20 mouse cellular contexts compared by ENCODE assay signal in genomic region chr14:78292687-78293086, GRCm38 (mm10). TPM values are rescaled to one million over a fixed set of nuclear protein-coding genes. Genes with fewer than 3 reads are reported as not detected.
DNase-seq lines count a peak whose midpoint lies in the region; ATAC-seq lines count a peak whose summit lies in the region.
"Had no signal": no experiment of that assay in that cellular context is flagged by ENCODE, and none has a peak within 500 bp of the region (broad histone marks: within the 10 kb centered on the region; RNA-seq: fewer than 3 reads in every experiment).

No protein-coding gene starts in this region.

- H3K4me3 ChIP-seq in kidney, embryonic 16.5 days (ENCODE audit: low read length), result no peak overlapping the region
- H3K4me3 ChIP-seq in forebrain, embryonic 14.5 days (ENCODE audit: low read depth, low read length), result no peak overlapping the region
- H3K4me3 ChIP-seq: embryonic facial prominence, embryonic 12.5 days; forebrain, embryonic 10.5 days; heart, embryonic 10.5 days; limb, embryonic 15.5 days; midbrain, embryonic 13.5 days; stomach, embryonic 15.5 days had no signal

- H3K36me3 ChIP-seq in kidney, embryonic 16.5 days (ENCODE audit: insufficient read depth, low read length), result no peaks in the 10 kb centered on the region
- H3K36me3 ChIP-seq in forebrain, embryonic 14.5 days (ENCODE audit: control insufficient read depth, insufficient read depth, low read length), result no peaks in the 10 kb centered on the region
- H3K36me3 ChIP-seq: embryonic facial prominence, embryonic 12.5 days; forebrain, embryonic 10.5 days; heart, embryonic 10.5 days; limb, embryonic 15.5 days; midbrain, embryonic 13.5 days; stomach, embryonic 15.5 days had no signal

- peak; percentile 4 for DNase-seq in kidney, adult 9 months
- peak; percentile 33 for DNase-seq in thymus, postnatal 0 days (ENCODE audit: low spot score)
- no peak for DNase-seq in thymus, postnatal 36 days
- DNase-seq in ZHBTc4 (ENCODE audit: low read depth, low spot score), result peak; percentile 11
- no peak for DNase-seq in right cerebral cortex, postnatal 25 days
- no peak for DNase-seq in forebrain, embryonic 14.5 days (ENCODE audit: low spot score)
- DNase-seq: adrenal gland, postnatal 36 days; cerebellum, postnatal 25 days; heart, postnatal 4 days; kidney, adult 11 months; lung, postnatal 14 days had no signal

- H3K9me3 ChIP-seq in kidney, embryonic 16.5 days (ENCODE audit: low read length), result no peaks in the 10 kb centered on the region; the same call in 1 of the 2 replicates
- no peaks in the 10 kb centered on the region for H3K9me3 ChIP-seq in forebrain, embryonic 14.5 days (replicated peaks; ENCODE audit: control insufficient read depth, low read length)
- H3K9me3 ChIP-seq: limb, embryonic 15.5 days; stomach, embryonic 15.5 days had no signal

- H3K9ac ChIP-seq in kidney, embryonic 16.5 days (replicated peaks; ENCODE audit: low read length), result no peak overlapping the region
- no peak overlapping the region for H3K9ac ChIP-seq in forebrain, embryonic 14.5 days (ENCODE audit: low read length)
- H3K9ac ChIP-seq: embryonic facial prominence, embryonic 12.5 days; limb, embryonic 15.5 days; midbrain, embryonic 13.5 days; stomach, embryonic 15.5 days had no signal

- H3K4me2 ChIP-seq in kidney, embryonic 16.5 days (replicated peaks; ENCODE audit: low read depth, low read length), result no peak overlapping the region
- no peak overlapping the region for H3K4me2 ChIP-seq in forebrain, embryonic 14.5 days (ENCODE audit: low read length)
- H3K4me2 ChIP-seq: embryonic facial prominence, embryonic 12.5 days; limb, embryonic 15.5 days; midbrain, embryonic 13.5 days; stomach, embryonic 15.5 days had no signal

- ATAC-seq in kidney, embryonic 16.5 days (ENCODE audit: low FRiP score, low TSS enrichment), result no peak
- no peak for ATAC-seq in megakaryocyte-erythroid progenitor cell, adult 5-6 weeks (replicated peaks; ENCODE audit: low FRiP score, low TSS enrichment, poor library complexity, severe bottlenecking)
- ATAC-seq in forebrain, embryonic 14.5 days, result no peak
- ATAC-seq: midbrain, embryonic 13.5 days had no signal

- H3K4me1 ChIP-seq in kidney, embryonic 16.5 days (ENCODE audit: insufficient read depth, low read length), result no peaks in the 10 kb centered on the region
- H3K4me1 ChIP-seq in forebrain, embryonic 14.5 days (ENCODE audit: control insufficient read depth, insufficient read depth, low read length), result peaks cover 13% of the 10 kb centered on the region
- H3K4me1 ChIP-seq: embryonic facial prominence, embryonic 12.5 days; heart, embryonic 10.5 days; limb, embryonic 15.5 days; stomach, embryonic 15.5 days had no signal

- 90% methylated on average over 7 of the region's 7 CpGs for WGBS in kidney, embryonic 16.5 days
- WGBS in forebrain, embryonic 14.5 days, result 95% methylated on average over 7 of the region's 7 CpGs

- H3K27me3 ChIP-seq in kidney, embryonic 16.5 days (ENCODE audit: insufficient read depth, low read length), result no peaks in the 10 kb centered on the region
- H3K27me3 ChIP-seq in forebrain, embryonic 14.5 days (replicated peaks; ENCODE audit: control insufficient read depth, insufficient read depth, low read length), result no peaks in the 10 kb centered on the region
- H3K27me3 ChIP-seq: embryonic facial prominence, embryonic 12.5 days had no signal

- H3K27ac ChIP-seq in kidney, embryonic 16.5 days (ENCODE audit: low read length), result no peak overlapping the region
- no peak overlapping the region for H3K27ac ChIP-seq in forebrain, embryonic 14.5 days (ENCODE audit: low read depth, low read length)
- H3K27ac ChIP-seq: embryonic facial prominence, embryonic 12.5 days; forebrain, embryonic 10.5 days; heart, embryonic 10.5 days; limb, embryonic 15.5 days; midbrain, embryonic 13.5 days; stomach, embryonic 15.5 days had no signal

RNA-seq across cellular contexts. Expression of gene Tnfsf11, which starts 15.2 kb away (rescaled TPM):
- 0.22 and 0.24 TPM in 2 replicates for polyA plus RNA-seq in kidney, embryonic 16.5 days (2015; fragmentation: Nextera tagmentation; extraction: Ambion mirVana)
- 7.0 and 8.0 TPM in 2 replicates for polyA plus RNA-seq in thymus, postnatal 0 days (2015; fragmentation: Nextera tagmentation; extraction: Ambion mirVana)
- not detected in 2 replicates for total RNA-seq in megakaryocyte-erythroid progenitor cell, adult 5-6 weeks (2014; fragmentation: Nextera tagmentation)
- total RNA-seq in megakaryocyte-erythroid progenitor cell, adult 5-6 weeks (2017), result not detected in 2 replicates
- not detected in 2 replicates for polyA plus RNA-seq in forebrain, embryonic 14.5 days (2014; fragmentation: Nextera tagmentation; extraction: Ambion mirVana)
- total RNA-seq: gastrocnemius, adult 18-20 months; heart, postnatal 4 days had no signal

Comparison
In these comparisons a context has a peak if more than half of its experiments do, and no peak if none do; other contexts are left out.
1. DNase-seq: peak in kidney, adult 9 months (single experiment), thymus, postnatal 0 days (single experiment) and ZHBTc4 (single experiment); none in thymus, postnatal 36 days (0 of 2), right cerebral cortex, postnatal 25 days (single experiment) and forebrain, embryonic 14.5 days (single experiment).